Mouse (Mus musculus) ovary, adult 18-20 months (tissue): ENCODE data around the gene Klhl3.

Experiments
- DNase-seq: peaks from one replicate; pipeline ENCODE4 v3.0.0; 2022; ENCODE audit warnings: low spot score, mixed read lengths

The Klhl3 gene

GRCm38 (mm10) chr13:58066496-58067389 lies 46.6 kb downstream of the Klhl3 start:
- no peak for DNase-seq

GRCm38 (mm10) chr13:58066081-58066495 lies 47.3 kb downstream of the Klhl3 start:
- DNase-seq = peak; percentile 41

DNA sequence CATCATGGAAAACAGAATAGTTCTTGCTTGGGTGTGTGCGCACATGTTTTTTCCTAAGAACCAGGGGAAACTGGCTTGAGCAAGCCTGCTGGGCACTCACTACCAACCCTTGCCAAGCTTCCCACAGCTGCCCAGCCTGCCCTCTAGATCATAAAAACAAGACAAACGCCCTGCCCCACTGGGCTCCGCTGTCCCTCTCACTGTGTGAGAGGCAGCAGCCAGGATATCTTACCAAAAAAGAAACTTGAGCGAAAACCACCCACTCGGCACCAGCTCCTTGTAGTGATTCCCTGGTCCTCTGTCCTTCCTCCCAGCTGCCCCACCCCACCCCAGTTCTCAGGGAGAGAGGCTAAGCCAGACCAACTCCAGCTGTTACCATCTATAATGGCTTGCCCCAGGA lies 48.1 kb downstream of the Klhl3 start:
- peak; percentile 58 for DNase-seq

GRCm38 (mm10) chr13:58057953-58058870 lies 55.2 kb downstream of the Klhl3 start:
- no peak for DNase-seq

DNA sequence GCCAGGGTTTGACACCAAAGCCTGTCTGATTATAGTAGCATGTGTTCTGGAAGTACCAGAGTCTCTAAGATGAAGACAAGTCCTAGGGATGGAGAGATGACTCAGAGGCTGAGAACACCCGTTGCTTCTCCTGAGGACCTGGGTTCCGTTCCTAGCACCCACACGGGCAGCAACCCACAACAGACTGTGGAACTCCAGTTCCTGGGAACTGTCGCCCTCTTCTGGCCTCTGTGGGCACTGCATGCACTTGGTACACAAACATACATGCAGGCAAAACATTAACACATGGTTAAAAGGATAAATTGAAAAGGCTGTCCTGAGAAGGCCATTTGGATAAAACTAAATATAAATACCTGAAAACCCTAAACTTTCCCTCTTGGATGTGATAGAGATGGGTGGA lies 56.8 kb downstream of the Klhl3 start:
- no peak for DNase-seq

GRCm38 (mm10) chr13:58053628-58054027 lies 59.8 kb downstream of the Klhl3 start:
- no peak for DNase-seq

GRCm38 (mm10) chr13:58051654-58052053 lies 61.7 kb downstream of the Klhl3 start:
- DNase-seq = no peak

DNA sequence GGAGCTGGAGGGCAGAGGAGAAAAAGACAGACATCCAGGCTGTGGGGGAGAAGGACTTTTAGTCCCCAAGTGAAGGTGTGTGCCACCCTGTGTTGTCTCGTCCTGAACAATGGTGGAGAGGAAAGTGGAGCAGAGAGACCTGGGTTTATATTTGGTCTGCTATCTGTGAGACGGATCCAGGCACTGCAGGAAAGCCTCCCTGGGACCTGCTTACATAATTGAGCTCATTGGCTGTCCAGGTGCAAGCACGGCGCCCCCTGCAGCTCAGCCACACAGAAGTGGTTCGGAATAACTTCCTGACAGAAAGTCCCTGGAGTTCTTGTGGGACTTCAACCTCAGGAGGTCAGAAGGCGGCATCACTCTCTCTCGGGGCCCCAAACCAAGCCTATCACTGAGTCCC lies 62.1 kb downstream of the Klhl3 start:
- no peak for DNase-seq

- no peak for DNase-seq
Observed at GRCm38 (mm10) chr13:58049121-58049520, 64.3 kb downstream of the Klhl3 start.

GRCm38 (mm10) chr13:58048076-58048475 lies 65.3 kb downstream of the Klhl3 start:
- no peak for DNase-seq

DNA sequence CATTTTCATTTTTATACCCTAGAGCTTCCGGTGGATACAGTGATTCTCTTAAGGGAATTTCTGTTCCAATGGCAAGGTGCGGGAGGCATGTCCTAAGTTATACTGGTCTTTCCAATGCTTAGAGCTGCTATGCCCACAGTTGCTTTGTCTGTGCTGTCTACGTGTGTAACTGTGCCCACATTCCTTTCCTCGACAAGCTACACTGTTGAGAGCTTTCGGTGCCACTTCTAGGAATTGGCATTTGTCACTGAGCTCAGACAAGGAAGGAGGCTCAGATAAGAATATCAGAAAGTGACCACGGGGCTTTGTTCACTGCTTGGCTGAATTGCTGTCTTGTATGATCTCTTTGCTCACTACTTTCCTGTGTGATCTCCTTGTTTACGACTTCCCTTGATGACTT lies 67.2 kb downstream of the Klhl3 start:
- no peak for DNase-seq

DNA sequence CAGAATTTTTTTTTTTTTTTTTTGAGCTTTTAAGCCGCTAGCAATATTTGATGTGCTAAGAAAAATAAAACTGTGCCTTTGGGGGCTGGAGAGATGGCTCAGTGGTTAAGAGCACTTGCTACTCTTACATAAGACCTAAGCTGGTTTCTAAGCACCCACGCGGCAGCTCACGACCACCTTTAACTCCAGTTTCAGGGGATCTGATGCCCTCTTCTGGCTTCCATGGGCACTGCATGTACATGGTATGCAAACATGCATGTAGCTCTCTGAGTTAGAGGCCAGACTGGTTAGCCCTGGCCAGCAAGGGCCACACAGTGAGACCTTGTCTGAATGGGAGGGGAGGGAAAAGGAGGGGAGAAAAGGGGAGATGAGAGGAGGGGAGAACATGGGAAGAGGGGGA lies 68.1 kb downstream of the Klhl3 start:
- DNase-seq = no peak

DNA sequence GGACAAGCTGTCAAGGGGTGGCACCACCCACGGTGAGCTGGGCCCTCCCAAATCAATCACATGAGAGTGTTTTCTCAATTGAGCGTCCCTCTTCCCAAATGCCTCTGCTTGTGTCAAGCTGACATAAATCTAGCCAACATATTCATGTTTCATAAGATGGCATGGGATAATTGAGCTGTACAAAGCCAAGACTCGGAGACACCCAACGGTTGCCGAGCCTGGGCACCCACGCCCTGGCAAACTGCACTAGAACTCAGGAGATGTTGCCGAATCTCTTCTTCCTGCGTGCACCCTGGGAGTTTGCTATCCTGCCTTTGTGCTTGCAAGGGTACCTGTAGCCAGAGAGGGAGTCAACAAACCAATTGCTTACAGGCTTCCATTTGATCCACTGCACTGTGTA lies 70.1 kb downstream of the Klhl3 start:
- DNase-seq = no peak

DNA sequence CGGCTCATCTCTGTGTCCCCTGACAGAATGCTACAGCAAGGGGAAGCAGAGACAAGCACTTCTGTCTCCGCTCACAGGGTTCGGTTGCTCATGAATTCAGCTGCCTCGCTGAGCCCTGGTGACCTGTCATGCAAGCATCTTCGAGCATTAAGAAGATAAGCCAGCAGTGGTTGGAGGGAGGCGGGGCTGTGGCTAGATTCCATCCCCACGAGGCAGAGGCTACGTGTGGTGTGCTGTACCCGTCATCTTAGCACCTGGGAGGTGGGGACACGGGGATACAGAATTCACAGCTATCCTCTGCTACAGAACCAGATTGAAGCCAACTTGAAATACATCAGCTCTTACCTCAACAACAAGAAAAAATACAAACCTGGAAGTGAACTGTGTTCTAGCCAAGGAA lies 73.3 kb downstream of the Klhl3 start:
- DNase-seq = no peak

GRCm38 (mm10) chr13:58037506-58037905 lies 75.9 kb downstream of the Klhl3 start:
- no peak for DNase-seq

DNA sequence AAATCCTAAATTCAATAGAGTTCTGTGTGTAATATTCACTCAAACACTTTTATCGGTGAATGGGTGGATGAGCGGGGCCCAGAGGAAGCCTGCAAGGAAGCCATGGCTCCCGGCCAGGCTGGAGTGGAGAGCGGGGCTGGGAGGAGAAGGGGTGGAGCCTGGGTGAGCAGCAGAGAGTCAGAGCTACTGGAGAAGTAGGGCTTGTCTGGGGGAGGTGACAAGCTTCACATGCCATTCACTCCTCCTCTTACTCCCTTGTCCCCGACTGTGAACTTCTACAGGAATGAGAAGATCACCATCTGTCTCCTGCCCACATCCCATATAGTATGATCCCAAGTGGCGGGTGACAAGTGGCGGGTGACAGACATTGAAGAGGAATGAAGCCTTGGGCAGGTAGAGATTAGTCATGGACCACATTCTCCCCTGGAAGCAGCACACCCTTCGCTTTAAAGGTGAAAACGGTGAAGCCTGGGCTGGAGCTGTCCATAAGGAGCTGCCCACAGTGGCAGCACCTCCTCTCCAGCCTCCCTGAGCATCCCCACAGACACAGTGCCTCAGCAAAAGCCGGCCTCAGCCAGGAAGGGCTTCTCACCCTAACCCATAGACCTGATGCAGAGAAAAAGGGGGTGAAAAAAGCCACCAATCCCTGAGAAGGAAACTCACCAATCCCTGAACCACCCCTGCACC lies 77.8 kb downstream of the Klhl3 start:
- DNase-seq = peak; percentile 49

DNA sequence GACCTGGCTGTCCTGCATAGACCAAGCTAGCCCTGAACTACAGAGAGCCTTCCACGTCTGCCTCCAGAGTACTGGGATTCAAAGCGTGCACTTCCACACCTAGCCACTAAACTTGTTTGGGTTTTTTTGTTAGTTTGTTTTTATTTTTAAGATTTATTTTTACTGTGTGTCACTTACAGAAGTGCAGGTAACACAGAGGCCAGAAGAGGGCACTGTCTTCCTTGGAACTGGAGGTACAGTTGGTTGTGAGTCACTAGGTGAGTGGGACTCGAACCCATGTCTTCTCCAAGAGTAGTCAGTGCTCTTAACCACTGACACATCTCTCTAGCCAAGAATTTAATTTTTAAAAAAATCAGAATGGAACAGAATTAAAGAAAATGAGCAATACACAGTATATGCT lies 78.4 kb downstream of the Klhl3 start:
- DNase-seq = no peak

DNA sequence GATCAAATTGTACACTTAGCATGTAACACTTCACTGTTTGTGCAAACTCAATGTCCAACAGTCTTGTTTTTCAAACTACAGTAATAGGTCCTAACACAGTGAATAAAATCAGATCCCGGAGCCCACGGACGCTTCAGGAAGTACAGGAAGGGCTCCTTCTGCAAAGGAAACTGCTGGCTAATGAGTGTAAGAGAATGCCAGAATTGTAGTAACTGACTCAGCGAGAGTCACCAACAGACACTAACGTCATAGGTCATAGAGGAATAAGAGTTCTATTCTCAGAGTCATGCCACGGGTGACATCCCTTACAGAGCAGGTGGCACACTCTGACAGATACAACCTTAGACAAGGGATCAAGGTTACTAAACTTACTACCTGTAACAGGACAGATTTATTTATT lies 78.9 kb downstream of the Klhl3 start:
- DNase-seq = no peak

DNA sequence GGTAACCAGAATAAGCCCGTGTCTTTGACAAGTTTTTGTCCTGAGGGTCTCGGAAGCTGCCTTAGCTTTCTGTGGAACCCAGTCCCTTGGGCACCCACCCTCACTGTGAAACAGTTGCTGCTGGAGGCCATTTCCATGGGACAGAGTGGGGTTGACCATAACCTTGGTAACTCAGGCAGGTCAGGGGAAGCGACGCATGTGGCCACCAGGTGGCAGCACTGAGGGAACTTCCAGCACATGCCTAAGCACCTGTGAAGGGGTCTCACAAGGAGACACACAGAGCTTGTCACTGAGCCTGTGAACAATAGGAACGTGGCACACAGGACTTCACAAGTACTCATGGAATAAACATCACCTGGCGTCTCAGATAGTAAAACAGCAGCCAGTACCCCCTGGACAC lies 81.6 kb downstream of the Klhl3 start:
- no peak for DNase-seq

- DNase-seq = no peak
Observed at GRCm38 (mm10) chr13:58027115-58027514, 86.3 kb downstream of the Klhl3 start.

DNA sequence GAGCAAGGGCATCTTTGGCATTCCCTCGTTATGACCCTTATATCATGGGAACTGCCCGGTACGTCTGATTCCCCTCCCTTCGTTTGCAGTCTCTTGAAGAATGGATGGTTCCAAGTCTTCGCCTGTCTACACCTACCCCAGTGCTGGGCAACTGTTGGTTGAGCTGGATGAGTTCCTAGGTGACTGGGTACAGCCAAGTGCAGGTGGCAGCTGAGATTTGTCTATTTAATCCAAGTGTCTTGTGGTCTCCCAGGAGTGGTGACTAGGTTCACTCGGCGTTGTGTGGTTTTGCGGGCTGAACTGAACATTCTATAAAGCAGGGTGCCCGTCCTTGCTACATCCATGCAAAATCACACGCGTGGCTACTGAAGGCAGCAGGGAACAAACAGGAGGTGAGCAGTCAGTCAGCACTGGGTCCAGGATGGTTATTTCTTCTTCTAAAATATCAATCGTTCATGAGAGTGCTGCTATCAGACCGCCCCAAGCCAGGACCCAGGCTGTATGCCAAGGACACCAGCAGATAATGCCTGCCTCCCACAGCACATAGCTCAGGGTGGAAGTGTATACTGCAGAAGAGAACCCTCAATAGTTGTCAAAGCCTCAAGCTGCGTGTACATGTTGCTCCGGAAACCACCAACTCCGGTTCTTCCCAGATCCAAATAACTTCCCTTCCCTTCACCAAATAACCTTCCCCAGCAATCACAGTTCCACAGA lies 87.5 kb downstream of the Klhl3 start:
- peak; percentile 34 for DNase-seq
